ENCODE assay signal across 8 mouse cellular contexts in the genomic region with DNA sequence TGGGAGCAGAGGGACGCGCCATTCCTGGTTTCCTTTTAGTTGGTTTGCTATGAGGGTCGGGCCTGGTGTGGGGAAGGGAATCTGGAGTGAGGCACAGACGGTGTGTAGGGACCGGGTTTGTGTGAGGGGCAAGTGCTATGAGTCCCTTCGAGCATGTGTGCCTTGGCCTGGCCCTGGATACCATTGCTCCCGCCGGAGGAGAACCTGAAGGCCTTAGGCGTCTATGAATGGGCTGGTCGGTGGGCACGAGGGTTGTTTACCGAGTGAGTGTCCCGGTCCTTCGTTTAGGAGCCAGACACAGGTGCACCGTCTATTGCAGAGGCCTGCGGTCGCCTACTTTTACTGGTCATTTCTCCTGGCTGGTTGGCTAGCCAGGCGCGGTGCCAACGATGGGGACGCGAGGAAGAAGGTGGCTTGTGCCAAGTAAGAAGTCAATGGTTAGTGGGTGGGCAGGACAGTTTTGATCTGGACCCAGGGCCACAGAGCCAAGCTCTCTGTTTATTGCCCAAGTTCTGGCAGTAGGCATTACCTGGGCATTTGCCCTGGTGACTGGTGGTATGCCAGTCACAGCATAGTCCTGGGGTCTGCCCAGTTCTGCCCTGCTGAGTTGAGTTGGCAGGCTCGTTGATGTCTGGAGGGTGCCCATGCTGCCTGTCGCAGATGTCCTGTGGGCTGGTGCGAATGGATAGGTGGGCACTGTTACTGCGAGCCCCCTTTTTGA. TPM values are rescaled to one million over a fixed set of nuclear protein-coding genes. Genes with fewer than 3 reads are reported as not detected.
DNase-seq lines count a peak whose midpoint lies in the region; ATAC-seq and TF ChIP-seq lines count a peak whose summit lies in the region.

No protein-coding gene starts in this region.

- intact Hi-C loops in left cerebral cortex, postnatal 25 days (cut with DNase I) = loop anchor here (1.0 to 10.0 kb wide), 5 partner anchors 27 to 243 kb away; partner anchors contain the start of gene Zdhhc22

- no peak for TF ChIP-seq CTCF in hindbrain, postnatal 0 days (IDR thresholded peaks at IDR 0.05; ENCODE audit: low read depth)

- no peaks in the 10 kb centered on the region for H3K27me3 ChIP-seq in hindbrain, postnatal 0 days (ENCODE audit: insufficient read depth, low read length)
- H3K27me3 ChIP-seq in stomach, embryonic 16.5 days (ENCODE audit: control insufficient read depth, insufficient read depth, low read length) = no peaks in the 10 kb centered on the region

- peak overlapping the region; percentile 99 for H3K27ac ChIP-seq in hindbrain, postnatal 0 days
- H3K27ac ChIP-seq in stomach, embryonic 16.5 days (ENCODE audit: low read length) = peak overlapping the region; percentile 68

- DNase-seq in retina, embryonic 14.5 days (ENCODE audit: low spot score) = peak; percentile 49
- no peak for DNase-seq in retina, postnatal 1 day
- peak; percentile 98 for DNase-seq in cerebellum, postnatal 10 days
- DNase-seq in gastrocnemius, adult 18-20 months (ENCODE audit: low spot score) = peak; percentile 65
- DNase-seq in hindbrain, postnatal 0 days (ENCODE audit: low spot score) = peak; percentile 75
- peak; percentile 64 to 74 for DNase-seq in left cerebral cortex, postnatal 25 days (ENCODE audit: low spot score in 2 of 2)

- ATAC-seq in hindbrain, postnatal 0 days = peak; percentile 34
- 0 out of 2 replicates have a peak, but pooled peaks have one; percentile 4 for ATAC-seq in megakaryocyte-erythroid progenitor cell, adult 5-6 weeks (replicated peaks; ENCODE audit: low FRiP score, low TSS enrichment, poor library complexity, severe bottlenecking)
- peak; percentile 30; the same call in 1 of the 2 replicates for ATAC-seq in stomach, embryonic 16.5 days (ENCODE audit: insufficient read depth, low FRiP score)

- 10% methylated on average over 26 of the region's 26 CpGs for WGBS in hindbrain, postnatal 0 days
- 18% methylated on average over 26 of the region's 26 CpGs for WGBS in stomach, embryonic 16.5 days

- peak overlapping the region; percentile 59 for H3K4me3 ChIP-seq in hindbrain, postnatal 0 days (ENCODE audit: low read length)
- peak overlapping the region; percentile 71 for H3K4me3 ChIP-seq in stomach, embryonic 16.5 days (replicated peaks; ENCODE audit: low read length)

- H3K36me3 ChIP-seq in hindbrain, postnatal 0 days (ENCODE audit: insufficient read depth, low read length) = peaks cover 3% of the 10 kb centered on the region; the same call in 1 of the 2 replicates
- peaks cover 1% of the 10 kb centered on the region; the same call in 1 of the 2 replicates for H3K36me3 ChIP-seq in stomach, embryonic 16.5 days (ENCODE audit: control insufficient read depth, insufficient read depth, low read length)

- H3K4me2 ChIP-seq in hindbrain, postnatal 0 days (ENCODE audit: low read depth, low read length) = peak overlapping the region; percentile 84
- peak overlapping the region; percentile 94 for H3K4me2 ChIP-seq in stomach, embryonic 16.5 days (ENCODE audit: low read depth, low read length)

- H3K9me3 ChIP-seq in hindbrain, postnatal 0 days (ENCODE audit: low read length) = no peaks in the 10 kb centered on the region
- H3K9me3 ChIP-seq in stomach, embryonic 16.5 days (replicated peaks; ENCODE audit: control insufficient read depth, low read length) = no peaks in the 10 kb centered on the region

- peaks cover 22% of the 10 kb centered on the region for H3K4me1 ChIP-seq in hindbrain, postnatal 0 days (ENCODE audit: insufficient read depth, low read length)
- H3K4me1 ChIP-seq in stomach, embryonic 16.5 days (ENCODE audit: control insufficient read depth, insufficient read depth, low read length) = peaks cover 22% of the 10 kb centered on the region

- peak overlapping the region; percentile 93 for H3K9ac ChIP-seq in hindbrain, postnatal 0 days (replicated peaks; ENCODE audit: low read length)
- H3K9ac ChIP-seq in stomach, embryonic 16.5 days (ENCODE audit: low read length) = peak overlapping the region; percentile 83

RNA-seq across cellular contexts. Expression of gene Cipc, which starts 1.0 kb away (rescaled TPM):
- total RNA-seq in gastrocnemius, adult 18-20 months (2021) = 10 to 100 TPM; 30.9 to 34.6 TPM
- total RNA-seq in hindbrain, postnatal 0 days (2014; rRNA removed) = 51.1 and 55.6 TPM in 2 replicates
- polyA plus RNA-seq in hindbrain, postnatal 0 days (2015; fragmentation: Nextera tagmentation; extraction: Ambion mirVana) = 27.6 and 29.6 TPM in 2 replicates
- total RNA-seq in left cerebral cortex, postnatal 25 days (2021) = 10 to 100 TPM; 79.9 to 87.8 TPM
- 29.2 and 35.6 TPM in 2 replicates for total RNA-seq in megakaryocyte-erythroid progenitor cell, adult 5-6 weeks (2014; fragmentation: Nextera tagmentation)
- 22.0 and 23.0 TPM in 2 replicates for total RNA-seq in megakaryocyte-erythroid progenitor cell, adult 5-6 weeks (2017)
- 17.8 and 18.1 TPM in 2 replicates for polyA plus RNA-seq in stomach, embryonic 16.5 days (2015; fragmentation: Nextera tagmentation; extraction: Ambion mirVana)

RNA-seq across cellular contexts. Expression of gene Zdhhc22, which starts 42.4 kb away (rescaled TPM):
- total RNA-seq in gastrocnemius, adult 18-20 months (2021) = not detected
- 38.6 and 39.4 TPM in 2 replicates for total RNA-seq in hindbrain, postnatal 0 days (2014; rRNA removed)
- 21.8 and 25.2 TPM in 2 replicates for polyA plus RNA-seq in hindbrain, postnatal 0 days (2015; fragmentation: Nextera tagmentation; extraction: Ambion mirVana)
- total RNA-seq in left cerebral cortex, postnatal 25 days (2021) = 10 to 100 TPM; 51.9 to 54.0 TPM
- total RNA-seq in megakaryocyte-erythroid progenitor cell, adult 5-6 weeks (2014; fragmentation: Nextera tagmentation) = not detected in 2 replicates
- total RNA-seq in megakaryocyte-erythroid progenitor cell, adult 5-6 weeks (2017) = not detected in 2 replicates
- 0.43 and 0.91 TPM in 2 replicates for polyA plus RNA-seq in stomach, embryonic 16.5 days (2015; fragmentation: Nextera tagmentation; extraction: Ambion mirVana)

Comparison
In these comparisons a context has a peak if more than half of its experiments do, and no peak if none do; other contexts are left out.
1. RNA of gene Zdhhc22, which starts 42.4 kb away (total RNA-seq): 51.9 to 54.0 TPM in left cerebral cortex, postnatal 25 days and 38.6 to 39.4 TPM in hindbrain, postnatal 0 days; not detected in gastrocnemius, adult 18-20 months and not detected in megakaryocyte-erythroid progenitor cell, adult 5-6 weeks; every median in the first group is over 10 times any median in the second.
2. Peak in every context shown above with its lines, with median percentiles within 50 percentile points of each other: ATAC-seq.